Mouse (Mus musculus): ENCODE data around the gene Ccdc8.

DNA sequence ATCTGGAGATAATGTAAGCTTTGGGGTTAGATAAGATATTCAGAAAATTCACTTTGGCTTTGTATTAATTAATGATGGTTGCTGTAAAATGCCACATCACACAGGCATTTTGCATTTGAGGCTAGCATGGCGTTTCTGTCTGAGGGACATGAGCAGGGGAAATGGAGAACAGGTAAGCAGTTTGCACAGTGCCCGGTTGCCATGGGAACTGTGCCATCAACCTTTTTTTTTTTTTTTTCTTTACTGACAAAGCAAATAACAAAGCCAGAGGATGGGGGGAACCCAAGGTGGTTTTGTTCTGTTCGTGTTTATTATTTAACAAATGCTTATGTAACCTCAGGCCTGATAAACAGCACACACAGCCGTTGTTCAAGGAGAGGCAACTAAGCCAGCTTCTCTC lies 49.6 kb upstream of the Ccdc8 start:
- TF ChIP-seq EP300 (IDR thresholded peaks at IDR 0.05; ENCODE audit: low read depth) (no peak), CTCF (IDR thresholded peaks at IDR 0.05; ENCODE audit: low read depth) (no peak)

Data from heart, postnatal 0 days (tissue).